Mouse (Mus musculus) bone marrow, adult 2 months (tissue): ENCODE measurements around the gene Mdm1. TPM values are rescaled to one million over a fixed set of nuclear protein-coding genes. Genes with fewer than 3 reads are reported as not detected.

ENCODE experiments used
- H3K27ac ChIP-seq: fragments of 200-500 bp; 2 replicates; pipeline ENCODE4 v1.5.1; 2012; ENCODE audit warnings: low read depth, mild to moderate bottlenecking, control low read depth, inconsistent platforms, low read length; ENCODE audit not compliant: control insufficient read depth, poor library complexity, insufficient read depth
- H3K4me1 ChIP-seq: fragments of 200-500 bp; 2 replicates; pipeline ENCODE4 v1.6.1; 2011; ENCODE audit warnings: low read length; ENCODE audit not compliant: control insufficient read depth, insufficient read depth
- H3K4me3 ChIP-seq: fragments of 200-500 bp; replicated peaks from 2 replicates; pipeline ENCODE3; 2011; ENCODE audit warnings: mild to moderate bottlenecking, low read depth, low read length, control low read depth; ENCODE audit not compliant: control insufficient read depth
- CTCF ChIP-seq: fragments of 200-500 bp; IDR thresholded peaks from 2 replicates; pipeline ENCODE4 v1.5.1; 2011; ENCODE audit warnings: low read length, control low read depth; ENCODE audit not compliant: control insufficient read depth, insufficient read depth
- POLR2A ChIP-seq: fragments of 200-500 bp; IDR thresholded peaks from 2 replicates; pipeline ENCODE4 v1.6.1; 2011; ENCODE audit warnings: low read depth, mild to moderate bottlenecking, control low read depth, low read length, borderline replicate concordance; ENCODE audit not compliant: control insufficient read depth
- WGBS: fragments of 180-500 bp; shearing (Covaris S2); methylation state at CpG from one replicate; pipeline ENCODE4 v1.1.7; 2018; 5-methylcytosine and 5-hydroxymethylcytosine counted together
- polyA plus RNA-seq: library from polyadenylated mRNA; stranded (reverse); fragments of >200 nt; gene quantifications from 2 replicates; pipeline ENCODE4 v1.2.4, GENCODE M21; 2011; ENCODE audit warnings: low replicate concordance; ENCODE audit not compliant: missing spikeins, insufficient read depth, insufficient read length

Mdm1 gene
- polyA plus RNA-seq, 1 experiment, result 17.4 TPM

DNA sequence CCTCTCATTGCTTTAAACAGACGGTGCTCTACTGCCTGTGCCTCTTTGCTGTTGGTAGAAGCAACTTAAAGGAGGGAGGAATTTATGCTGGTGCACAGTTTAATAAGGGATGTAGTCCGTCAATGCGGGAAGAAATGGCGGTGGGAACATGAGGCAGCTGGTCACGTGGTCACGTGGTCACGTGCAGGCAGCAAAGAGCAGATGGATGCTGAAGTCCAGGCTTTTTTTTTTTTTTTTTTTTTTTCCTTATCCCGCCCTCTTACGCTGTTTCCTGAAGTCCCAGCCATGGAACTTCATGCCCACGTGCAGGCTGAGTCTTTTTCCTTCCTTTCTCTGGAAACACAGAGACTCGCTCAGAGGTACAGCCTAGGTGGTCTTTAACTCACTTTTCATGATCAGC is 3.1 kb upstream of the Mdm1 start:
- H3K4me3 ChIP-seq, result no peak overlapping the region
- TF ChIP-seq CTCF (no peak), POLR2A (no peak)
- H3K4me1 ChIP-seq, result no peaks in the 10 kb centered on the region; the same call in 1 of the 2 replicates
- no peak overlapping the region for H3K27ac ChIP-seq
- WGBS, result 85% methylated on average over 11 of the region's 11 CpGs

- no peak for TF ChIP-seq CTCF
- TF ChIP-seq POLR2A, result no peak
- H3K4me1 ChIP-seq, result no peaks in the 10 kb centered on the region; the same call in 1 of the 2 replicates
- no peak overlapping the region for H3K27ac ChIP-seq
- WGBS, result 69% methylated on average over 8 of the region's 8 CpGs
- H3K4me3 ChIP-seq, result no peak overlapping the region
These were observed 1.6 kb upstream of the Mdm1 start for GRCm38 (mm10) chr10:118139837-118140570.

GRCm38 (mm10) chr10:118141884-118142801 is 532 bp downstream of the Mdm1 start:
- WGBS, result 6% methylated on average over 53 of the region's 53 CpGs
- Histone ChIP-seq H3K4me1 (no peaks in the 10 kb centered on the region; the same call in 1 of the 2 replicates), H3K4me3 (peak overlapping the region; percentile 91), H3K27ac (no peak overlapping the region; the same call in 1 of the 2 replicates)
- TF ChIP-seq CTCF (no peak), POLR2A (no peak)

- WGBS, result 83% methylated on average over 5 of the region's 5 CpGs
- H3K27ac ChIP-seq, result no peak overlapping the region
- no peak for TF ChIP-seq CTCF
- TF ChIP-seq POLR2A, result no peak
- no peaks in the 10 kb centered on the region for H3K4me1 ChIP-seq
- no peak overlapping the region for H3K4me3 ChIP-seq
These were observed 7.8 kb downstream of the Mdm1 start for GRCm38 (mm10) chr10:118149381-118149780.

- 89% methylated on average over 9 of the region's 9 CpGs for WGBS
- Histone ChIP-seq H3K4me1 (no peaks in the 10 kb centered on the region), H3K27ac (no peak overlapping the region), H3K4me3 (no peak overlapping the region)
- TF ChIP-seq POLR2A (no peak), CTCF (no peak)
These were observed 9.3 kb downstream of the Mdm1 start for GRCm38 (mm10) chr10:118150866-118151265.

GRCm38 (mm10) chr10:118155932-118156331 is 14.3 kb downstream of the Mdm1 start:
- H3K4me1 ChIP-seq, result no peaks in the 10 kb centered on the region
- H3K27ac ChIP-seq, result no peak overlapping the region
- TF ChIP-seq CTCF (no peak), POLR2A (no peak)
- H3K4me3 ChIP-seq, result no peak overlapping the region

- Histone ChIP-seq H3K4me3 (no peak overlapping the region), H3K4me1 (no peaks in the 10 kb centered on the region), H3K27ac (no peak overlapping the region)
- WGBS, result 79% methylated on average over 2 of the region's 2 CpGs
- no peak for TF ChIP-seq POLR2A
- no peak for TF ChIP-seq CTCF
These were observed 19.5 kb downstream of the Mdm1 start for GRCm38 (mm10) chr10:118161131-118161530.

- H3K4me3 ChIP-seq, result no peak overlapping the region
These were observed 27.6 kb downstream of the Mdm1 start for GRCm38 (mm10) chr10:118169212-118169611.

More at GRCm38 (mm10) chr10:118169212-118169611, 27.6 kb downstream of the Mdm1 start:
- no peak for TF ChIP-seq CTCF
- TF ChIP-seq POLR2A, result no peak
- Histone ChIP-seq H3K4me1 (peaks cover 1% of the 10 kb centered on the region; the same call in 1 of the 2 replicates), H3K27ac (no peak overlapping the region)
- whole genome bisulfite sequencing, result 82% methylated on average over 12 of the region's 12 CpGs
